Mouse (Mus musculus): Measurements from ENCODE around the gene Gsdme.

DNA sequence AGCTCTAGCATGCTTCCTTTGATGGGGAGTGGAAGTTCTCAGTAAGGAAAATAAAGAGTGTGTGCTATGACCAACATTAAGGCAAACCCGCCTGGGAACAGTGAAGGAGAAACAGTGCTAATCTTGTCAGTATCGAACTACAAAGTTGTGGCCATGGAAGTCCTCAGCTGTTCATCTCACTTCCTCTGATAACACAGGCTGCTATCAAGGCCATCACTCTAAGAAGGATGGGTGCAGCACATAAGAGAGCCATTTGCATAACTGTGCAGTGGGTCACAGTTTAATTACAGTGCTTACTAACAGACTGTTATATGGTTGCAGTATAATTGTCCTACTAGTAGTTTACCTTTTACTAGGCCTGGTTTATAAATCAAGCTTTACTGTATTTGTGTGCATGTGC lies 23.8 kb downstream of the Gsdme start:
- TF ChIP-seq CTCF (IDR thresholded peaks at IDR 0.05; ENCODE audit: low read depth, low read length): no peak
- no peak for TF ChIP-seq GATA2 (IDR thresholded peaks at IDR 0.05; ENCODE audit: borderline replicate concordance, low read depth, low read length)
- no peak for TF ChIP-seq GATA1 (IDR thresholded peaks at IDR 0.05; ENCODE audit: borderline replicate concordance, low read length)
- TF ChIP-seq POLR2AphosphoS5 (IDR thresholded peaks at IDR 0.05; ENCODE audit: insufficient replicate concordance, low read depth, low read length): no peak
